Mouse (Mus musculus) forebrain, embryonic 10.5 days (tissue): ENCODE data around the gene Nr0b1. TPM values are rescaled to one million over a fixed set of nuclear protein-coding genes. Genes with fewer than 3 reads are reported as not detected.
A peak's percentile ranks its signal among the peaks of the same experiment; 100 is the strongest.

Source experiments
- DNase-seq: peaks from one replicate; pipeline ENCODE4 v3.0.0-alpha.2; 2017; ENCODE audit warnings: low spot score; ENCODE audit errors: extremely low spot score
- H3K27ac ChIP-seq: fragments of 300-500 bp; sonication (generic); 2 replicates; pipeline ENCODE4 v1.5.1; 2016; ENCODE audit warnings: mild to moderate bottlenecking
- H3K27me3 ChIP-seq: fragments of 300-500 bp; sonication (generic); 2 replicates; pipeline ENCODE4 v1.6.1; 2016; ENCODE audit warnings: mild to moderate bottlenecking; ENCODE audit not compliant: poor library complexity, severe bottlenecking
- H3K36me3 ChIP-seq: fragments of 300-500 bp; sonication (generic); replicated peaks from 2 replicates; pipeline ENCODE4 v1.6.1; 2016; ENCODE audit warnings: mild to moderate bottlenecking, moderate library complexity
- H3K4me1 ChIP-seq: fragments of 300-500 bp; sonication (generic); 2 replicates; pipeline ENCODE4 v1.6.1; 2016
- H3K4me3 ChIP-seq: fragments of 300-500 bp; sonication (generic); 2 replicates; pipeline ENCODE4 v1.5.1; 2016; ENCODE audit warnings: mild to moderate bottlenecking, moderate library complexity
- H3K9me3 ChIP-seq: fragments of 300-500 bp; sonication (generic); 2 replicates; pipeline ENCODE4 v1.6.1; 2016; ENCODE audit warnings: mild to moderate bottlenecking, moderate library complexity
- WGBS: fragments of 180-500 bp; shearing (Covaris S2); methylation state at CpG from one replicate; pipeline ENCODE4 v1.1.7; 2016; 5-methylcytosine and 5-hydroxymethylcytosine counted together
- polyA plus RNA-seq: library from polyadenylated mRNA; unstranded; fragments of >200 nt; fragmentation: Nextera tagmentation; extraction: Ambion mirVana; gene quantifications from 2 replicates; pipeline ENCODE4 v1.2.1, GENCODE M21; 2016

The Nr0b1 gene
- 2.6 and 3.1 TPM in 2 replicates for polyA plus RNA-seq

GRCm38 (mm10) chrX:86191614-86192419, at the start of gene Nr0b1:
Gene Nr0b1, plus strand, starts transcription at chrX:86191764.
- H3K36me3 ChIP-seq = no peaks in the 10 kb centered on the region
- H3K4me1 ChIP-seq = peaks cover 8% of the 10 kb centered on the region; the same call in 1 of the 2 replicates
- H3K9me3 ChIP-seq = no peaks in the 10 kb centered on the region
- H3K4me3 ChIP-seq = peak within 1 kb of the TSS; percentile 54
- H3K27me3 ChIP-seq = peaks cover 67% of the 10 kb centered on the region
- WGBS = 20% methylated on average over 53 of the region's 53 CpGs
- DNase-seq = peak; percentile 27
- 0 out of 2 replicates have a peak within 1 kb of the TSS, but pooled peaks have one; percentile 25 for H3K27ac ChIP-seq

- Histone ChIP-seq H3K4me1 (peaks cover 5% of the 10 kb centered on the region; the same call in 1 of the 2 replicates), H3K27ac (no peak overlapping the region), H3K27me3 (peaks cover 40% of the 10 kb centered on the region), H3K36me3 (no peaks in the 10 kb centered on the region), H3K4me3 (no peak overlapping the region), H3K9me3 (no peaks in the 10 kb centered on the region)
- DNase-seq = no peak
- 75% methylated on average over 2 of the region's 2 CpGs for WGBS
These were observed 4.3 kb upstream of the Nr0b1 start for GRCm38 (mm10) chrX:86187250-86187649.

- H3K4me1 ChIP-seq = peaks cover 8% of the 10 kb centered on the region; the same call in 1 of the 2 replicates
- DNase-seq = peak; percentile 17
These were observed 943 bp downstream of the Nr0b1 start for GRCm38 (mm10) chrX:86192420-86192994.

GRCm38 (mm10) chrX:86193386-86193785, 1.8 kb downstream of the Nr0b1 start:
- 38% methylated on average over 4 of the region's 4 CpGs for WGBS
- no peak for DNase-seq
- Histone ChIP-seq H3K36me3 (no peaks in the 10 kb centered on the region), H3K9me3 (no peaks in the 10 kb centered on the region), H3K27ac (no peak overlapping the region), H3K27me3 (peaks cover 72% of the 10 kb centered on the region), H3K4me3 (no peak overlapping the region), H3K4me1 (peaks cover 8% of the 10 kb centered on the region; the same call in 1 of the 2 replicates)

More at GRCm38 (mm10) chrX:86192420-86192994, 943 bp downstream of the Nr0b1 start:
- WGBS = 25% methylated on average over 25 of the region's 25 CpGs
- peak overlapping the region; percentile 54 for H3K4me3 ChIP-seq
- no peaks in the 10 kb centered on the region for H3K36me3 ChIP-seq
- no peaks in the 10 kb centered on the region for H3K9me3 ChIP-seq
- H3K27me3 ChIP-seq = peaks cover 70% of the 10 kb centered on the region
- no peak overlapping the region for H3K27ac ChIP-seq

- Histone ChIP-seq H3K4me1 (no peaks in the 10 kb centered on the region), H3K27ac (no peak overlapping the region), H3K9me3 (no peaks in the 10 kb centered on the region), H3K36me3 (no peaks in the 10 kb centered on the region), H3K4me3 (no peak overlapping the region), H3K27me3 (no peaks in the 10 kb centered on the region)
- DNase-seq = no peak
- 50% methylated on average over 1 of the region's 1 CpGs for WGBS
These were observed 45.7 kb downstream of the Nr0b1 start for GRCm38 (mm10) chrX:86237246-86237645.

Other genes with a start within 250 kb of the Nr0b1 start
- gene Samt3, start 147.6 kb upstream of the Nr0b1 start, polyA plus RNA-seq = not detected in 2 replicates
- gene Mageb4, start 113.3 kb downstream of the Nr0b1 start, polyA plus RNA-seq = not detected in 2 replicates